Mouse (Mus musculus) lung, embryonic 16.5 days (tissue): ENCODE measurements around the gene Cpb1. TPM values are rescaled to one million over a fixed set of nuclear protein-coding genes. Genes with fewer than 3 reads are reported as not detected.

Experiments used
- ATAC-seq: fragments of 200-750 bp; cut with Nextera tagmentation; 2 replicates; pipeline ENCODE4 v1.8.0; 2017; ENCODE audit warnings: low read depth, mild to moderate bottlenecking, moderate library complexity
- H3K27ac ChIP-seq: fragments of 300-500 bp; sonication (generic); 2 replicates; pipeline ENCODE4 v1.5.1; 2014; ENCODE audit warnings: mild to moderate bottlenecking, control low read depth, low read length
- H3K27me3 ChIP-seq: fragments of 300-500 bp; sonication (generic); 2 replicates; pipeline ENCODE4 v1.6.1; 2014; ENCODE audit warnings: low read depth, low read length, mixed read lengths; ENCODE audit not compliant: control insufficient read depth, insufficient read depth
- H3K36me3 ChIP-seq: fragments of 300-500 bp; sonication (generic); 2 replicates; pipeline ENCODE4 v1.6.1; 2014; ENCODE audit warnings: low read length; ENCODE audit not compliant: control insufficient read depth, insufficient read depth
- H3K4me1 ChIP-seq: fragments of 300-500 bp; sonication (generic); replicated peaks from 2 replicates; pipeline ENCODE4 v1.6.1; 2014; ENCODE audit warnings: low read length, mixed read lengths; ENCODE audit not compliant: control insufficient read depth, insufficient read depth
- H3K4me2 ChIP-seq: fragments of 300-500 bp; sonication (generic); 2 replicates; pipeline ENCODE4 v1.6.1; 2014; ENCODE audit warnings: low read depth, low read length, control low read depth
- H3K4me3 ChIP-seq: fragments of 300-500 bp; sonication (generic); 2 replicates; pipeline ENCODE4 v1.5.1; 2014; ENCODE audit warnings: mild to moderate bottlenecking, low read length, control low read depth
- H3K9ac ChIP-seq: fragments of 300-500 bp; sonication (generic); 2 replicates; pipeline ENCODE4 v1.6.1; 2014; ENCODE audit warnings: low read length, control low read depth
- H3K9me3 ChIP-seq: fragments of 300-500 bp; sonication (generic); 2 replicates; pipeline ENCODE4 v1.6.1; 2016; ENCODE audit warnings: low read length; ENCODE audit not compliant: control insufficient read depth
- WGBS: fragments of 180-500 bp; shearing (Covaris S2); extraction: QIAGEN DNeasy Blood & Tissue Kit; methylation state at CpG from one replicate; pipeline ENCODE4 v1.1.7; 2014; 5-methylcytosine and 5-hydroxymethylcytosine counted together
- microRNA-seq: library from miRNA; unstranded; fragments of <30 nt; microRNA quantifications from one replicate; pipeline ENCODE4, GENCODE M21; 2016
- polyA plus RNA-seq: library from polyadenylated mRNA; unstranded; fragments of >200 nt; fragmentation: Nextera tagmentation; extraction: Ambion mirVana; gene quantifications from 2 replicates; pipeline ENCODE4 v1.2.1, GENCODE M21; 2015

The Cpb1 gene
- polyA plus RNA-seq, 1 experiment from 2014 or later = 2.9 TPM

DNA sequence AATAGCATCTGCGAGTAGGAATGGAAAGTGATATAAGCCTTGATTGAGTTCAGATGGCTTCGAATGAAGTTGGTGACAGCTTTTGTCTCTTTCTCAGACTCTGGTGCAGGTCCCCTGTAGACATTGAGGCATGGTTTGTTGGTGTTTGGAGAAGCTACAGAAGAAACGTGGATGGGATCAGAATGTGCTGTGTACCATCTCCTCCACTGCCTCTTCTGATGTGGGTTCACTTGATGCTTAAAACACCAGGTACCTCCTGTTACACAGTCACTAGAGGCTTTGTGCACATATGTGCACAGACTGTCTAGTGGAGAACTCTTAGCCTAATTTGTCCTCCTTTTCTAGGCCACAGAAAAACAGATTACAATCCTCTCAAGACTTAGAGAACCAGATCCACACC lies 53.4 kb downstream of the Cpb1 start:
- 64% methylated on average over 3 of the region's 3 CpGs for WGBS
- ATAC-seq = no peak
- Histone ChIP-seq H3K9ac (no peak overlapping the region), H3K9me3 (no peaks in the 10 kb centered on the region), H3K27me3 (no peaks in the 10 kb centered on the region), H3K4me1 (no peaks in the 10 kb centered on the region), H3K27ac (no peak overlapping the region), H3K36me3 (no peaks in the 10 kb centered on the region), H3K4me2 (no peak overlapping the region), H3K4me3 (no peak overlapping the region)

DNA sequence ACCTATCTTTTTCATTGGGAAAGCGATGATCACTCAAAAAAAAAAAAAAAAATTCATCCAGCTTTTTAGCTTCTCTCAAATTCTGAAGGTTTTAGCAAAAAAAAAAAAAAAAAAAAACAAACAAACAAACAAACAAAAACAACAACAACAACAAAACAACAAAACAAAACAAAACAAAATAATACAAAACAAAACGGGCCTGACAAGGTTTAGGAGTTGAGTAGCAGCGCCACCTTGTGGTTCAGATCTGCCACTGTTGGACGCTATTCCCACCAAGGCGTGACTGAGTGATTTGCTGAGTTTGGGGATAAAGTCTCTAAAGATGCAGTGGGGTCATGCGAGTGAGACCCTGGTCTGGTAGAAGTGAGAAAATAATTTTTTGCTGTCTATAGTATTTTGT lies 76.7 kb downstream of the Cpb1 start:
- Histone ChIP-seq H3K36me3 (no peaks in the 10 kb centered on the region), H3K27me3 (no peaks in the 10 kb centered on the region), H3K9ac (no peak overlapping the region), H3K4me2 (no peak overlapping the region), H3K27ac (no peak overlapping the region), H3K9me3 (no peaks in the 10 kb centered on the region), H3K4me1 (0 out of 2 replicates have a peak, but pooled peaks cover 7% of the 10 kb centered on the region), H3K4me3 (no peak overlapping the region)
- ATAC-seq = no peak
- 28% methylated on average over 6 of the region's 6 CpGs for WGBS

Small RNAs within 50 kb of the gene (microRNA-seq; reads per million reads assigned to microRNA genes)
- gene Mir7007 = 0.79 reads per million

Other genes starting within 250 kb of the Cpb1 start
- gene Hps3, start 240.4 kb downstream of the Cpb1 start, polyA plus RNA-seq = 11.4 and 12.2 TPM in 2 replicates
- gene Hltf, start 217.9 kb downstream of the Cpb1 start, polyA plus RNA-seq = 20.0 and 21.1 TPM in 2 replicates
- 336 and 351 TPM in 2 replicates for gene Gyg, start 120.4 kb downstream of the Cpb1 start, polyA plus RNA-seq
- gene Cpa3, start 33.6 kb downstream of the Cpb1 start, polyA plus RNA-seq = 7.2 and 9.3 TPM in 2 replicates
- 2.2 and 2.8 TPM in 2 replicates for gene Agtr1b, start 91.4 kb upstream of the Cpb1 start, polyA plus RNA-seq